Mouse (Mus musculus) hindbrain, embryonic 11.5 days (tissue): ENCODE measurements around the gene Tmem54. TPM values are rescaled to one million over a fixed set of nuclear protein-coding genes. Genes with fewer than 3 reads are reported as not detected.

Experiments
- ATAC-seq: fragments of 200-750 bp; cut with Nextera tagmentation; 2 replicates; pipeline ENCODE4 v1.8.0; 2017; ENCODE audit warnings: mild to moderate bottlenecking, moderate TSS enrichment, moderate library complexity; ENCODE audit not compliant: low FRiP score
- DNase-seq: peaks from one replicate; pipeline ENCODE4 v3.0.0-alpha.2; 2015; ENCODE audit warnings: low spot score
- H3K27ac ChIP-seq: fragments of 300-500 bp; sonication (generic); 2 replicates; pipeline ENCODE4 v1.5.1; 2014; ENCODE audit warnings: mild to moderate bottlenecking, low read depth, low read length
- H3K27me3 ChIP-seq: fragments of 300-500 bp; sonication (generic); 2 replicates; pipeline ENCODE4 v1.6.1; 2014; ENCODE audit warnings: mild to moderate bottlenecking, low read length, moderate library complexity, mixed read lengths; ENCODE audit not compliant: control insufficient read depth, insufficient read depth
- H3K36me3 ChIP-seq: fragments of 300-500 bp; sonication (generic); 2 replicates; pipeline ENCODE4 v1.6.1; 2014; ENCODE audit warnings: mild to moderate bottlenecking, low read length, moderate library complexity, mixed read lengths; ENCODE audit not compliant: control insufficient read depth, insufficient read depth
- H3K4me1 ChIP-seq: fragments of 300-500 bp; sonication (generic); replicated peaks from 2 replicates; pipeline ENCODE4 v1.6.1; 2014; ENCODE audit warnings: low read length, mixed read lengths; ENCODE audit not compliant: control insufficient read depth, insufficient read depth
- H3K4me2 ChIP-seq: fragments of 300-500 bp; sonication (generic); replicated peaks from 2 replicates; pipeline ENCODE4 v1.6.1; 2014; ENCODE audit warnings: mild to moderate bottlenecking, low read depth, low read length
- H3K4me3 ChIP-seq: fragments of 300-500 bp; sonication (generic); 2 replicates; pipeline ENCODE4 v1.5.1; 2014; ENCODE audit warnings: low read depth, low read length
- H3K9ac ChIP-seq: fragments of 300-500 bp; sonication (generic); 2 replicates; pipeline ENCODE4 v1.6.1; 2014; ENCODE audit warnings: low read depth, low read length
- H3K9me3 ChIP-seq: fragments of 300-500 bp; sonication (generic); 2 replicates; pipeline ENCODE4 v1.6.1; 2016; ENCODE audit warnings: low read length; ENCODE audit not compliant: control insufficient read depth
- WGBS: fragments of 180-500 bp; shearing (Covaris S2); extraction: QIAGEN DNeasy Blood & Tissue Kit; methylation state at CpG from one replicate; pipeline ENCODE4 v1.1.7; 2014; 5-methylcytosine and 5-hydroxymethylcytosine counted together
- polyA plus RNA-seq: library from polyadenylated mRNA; unstranded; fragments of >200 nt; fragmentation: Nextera tagmentation; extraction: Ambion mirVana; gene quantifications from 2 replicates; pipeline ENCODE4 v1.2.1, GENCODE M21; 2014

Tmem54 gene
- polyA plus RNA-seq, 1 experiment from 2014 or later: 1.4 TPM

GRCm38 (mm10) chr4:129121569-129122086, 16.3 kb downstream of the Tmem54 start, which contains the start of gene Hpca:
Gene Hpca (minus strand): TSS chr4:129122036.
- WGBS: 2% methylated on average over 16 of the region's 17 CpGs
- DNase-seq (no peak), ATAC-seq (peak; percentile 22; the same call in 1 of the 2 replicates)
- H3K4me2 ChIP-seq: peak within 1 kb of the TSS; percentile 85
- H3K4me1 ChIP-seq: peaks cover 13% of the 10 kb centered on the region; the same call in 1 of the 2 replicates
- no peaks in the 10 kb centered on the region for H3K36me3 ChIP-seq
- peak within 1 kb of the TSS; percentile 30; the same call in 1 of the 2 replicates for H3K27ac ChIP-seq
- peaks cover 33% of the 10 kb centered on the region for H3K27me3 ChIP-seq
- peak within 1 kb of the TSS; percentile 47; the same call in 1 of the 2 replicates for H3K9ac ChIP-seq
- H3K9me3 ChIP-seq: no peaks in the 10 kb centered on the region
- H3K4me3 ChIP-seq: peak within 1 kb of the TSS; percentile 43

- ATAC-seq: no peak
- Histone ChIP-seq H3K27me3 (peaks cover 33% of the 10 kb centered on the region), H3K9me3 (no peaks in the 10 kb centered on the region), H3K4me2 (no peak overlapping the region), H3K36me3 (no peaks in the 10 kb centered on the region), H3K27ac (no peak overlapping the region), H3K4me1 (peaks cover 13% of the 10 kb centered on the region; the same call in 1 of the 2 replicates), H3K9ac (no peak overlapping the region), H3K4me3 (no peak overlapping the region)
- WGBS: 43% methylated on average over 9 of the region's 9 CpGs
- no peak for DNase-seq
These were observed 16.8 kb downstream of the Tmem54 start for GRCm38 (mm10) chr4:129122107-129122506.

- peaks cover 33% of the 10 kb centered on the region for H3K27me3 ChIP-seq
- 43% methylated on average over 7 of the region's 8 CpGs for WGBS
- no peak overlapping the region for H3K9ac ChIP-seq
- H3K36me3 ChIP-seq: no peaks in the 10 kb centered on the region
- peaks cover 13% of the 10 kb centered on the region; the same call in 1 of the 2 replicates for H3K4me1 ChIP-seq
- no peak for DNase-seq
- H3K27ac ChIP-seq: no peak overlapping the region
- H3K4me2 ChIP-seq: no peak overlapping the region
- ATAC-seq: no peak
- H3K4me3 ChIP-seq: no peak overlapping the region
- no peaks in the 10 kb centered on the region for H3K9me3 ChIP-seq
These were observed 17.4 kb downstream of the Tmem54 start for GRCm38 (mm10) chr4:129122719-129123118.

GRCm38 (mm10) chr4:129124652-129125146, 19.4 kb downstream of the Tmem54 start:
- Histone ChIP-seq H3K4me2 (0 out of 2 replicates have a peak overlapping the region, but pooled peaks have one; percentile 4), H3K27ac (no peak overlapping the region), H3K9me3 (no peaks in the 10 kb centered on the region), H3K9ac (no peak overlapping the region; the same call in 1 of the 2 replicates), H3K27me3 (peaks cover 31% of the 10 kb centered on the region), H3K4me1 (peaks cover 12% of the 10 kb centered on the region; the same call in 1 of the 2 replicates), H3K4me3 (no peak overlapping the region), H3K36me3 (no peaks in the 10 kb centered on the region)
- DNase-seq (no peak), ATAC-seq (peak; percentile 32)
- WGBS: 10% methylated on average over 13 of the region's 13 CpGs

- Histone ChIP-seq H3K4me2 (peak overlapping the region; percentile 24), H3K4me1 (peaks cover 11% of the 10 kb centered on the region), H3K4me3 (no peak overlapping the region), H3K27ac (no peak overlapping the region), H3K36me3 (no peaks in the 10 kb centered on the region), H3K27me3 (peaks cover 19% of the 10 kb centered on the region), H3K9me3 (no peaks in the 10 kb centered on the region), H3K9ac (no peak overlapping the region)
- WGBS: 20% methylated on average over 19 of the region's 19 CpGs
- DNase-seq (peak; percentile 54), ATAC-seq (no peak)
These were observed 20.5 kb downstream of the Tmem54 start for GRCm38 (mm10) chr4:129125736-129126451.

- peaks cover 3% of the 10 kb centered on the region; the same call in 1 of the 2 replicates for H3K4me1 ChIP-seq
- DNase-seq (no peak), ATAC-seq (no peak)
- H3K27me3 ChIP-seq: no peaks in the 10 kb centered on the region
- no peak overlapping the region for H3K4me3 ChIP-seq
- H3K9me3 ChIP-seq: no peaks in the 10 kb centered on the region
- no peaks in the 10 kb centered on the region for H3K36me3 ChIP-seq
- H3K4me2 ChIP-seq: no peak overlapping the region
- no peak overlapping the region for H3K9ac ChIP-seq
- no peak overlapping the region for H3K27ac ChIP-seq
- 69% methylated on average over 13 of the region's 13 CpGs for WGBS
These were observed 23.4 kb downstream of the Tmem54 start for GRCm38 (mm10) chr4:129128582-129129338.

- DNase-seq (no peak), ATAC-seq (no peak)
- Histone ChIP-seq H3K9ac (no peak overlapping the region), H3K36me3 (no peaks in the 10 kb centered on the region), H3K4me2 (no peak overlapping the region), H3K4me3 (no peak overlapping the region), H3K4me1 (peaks cover 3% of the 10 kb centered on the region; the same call in 1 of the 2 replicates), H3K9me3 (no peaks in the 10 kb centered on the region), H3K27ac (no peak overlapping the region), H3K27me3 (no peaks in the 10 kb centered on the region)
- WGBS: 54% methylated on average over 9 of the region's 9 CpGs
These were observed 24.0 kb downstream of the Tmem54 start for GRCm38 (mm10) chr4:129129387-129129786.

GRCm38 (mm10) chr4:129130149-129130548, 24.8 kb downstream of the Tmem54 start:
- Histone ChIP-seq H3K4me3 (peak overlapping the region; percentile 10; the same call in 1 of the 2 replicates), H3K4me2 (no peak overlapping the region), H3K27me3 (no peaks in the 10 kb centered on the region), H3K27ac (no peak overlapping the region), H3K9me3 (no peaks in the 10 kb centered on the region), H3K36me3 (no peaks in the 10 kb centered on the region), H3K4me1 (peaks cover 5% of the 10 kb centered on the region), H3K9ac (peak overlapping the region; percentile 15; the same call in 1 of the 2 replicates)
- ATAC-seq (peak; percentile 25; the same call in 1 of the 2 replicates), DNase-seq (peak; percentile 83)
- WGBS: 3% methylated on average over 8 of the region's 8 CpGs
